Mouse (Mus musculus) megakaryocyte, embryonic 14.5 days (primary cell): ENCODE measurements at regions not wholly inside any gene's neighbourhood (a gene's known extent, or its start where the extent isn't known, plus 50 kb on each side); places are given as distances from the start of the nearest gene placed in this dataset.

Experiments
- FLI1 ChIP-seq: IDR thresholded peaks from 2 replicates; pipeline ENCODE4 v1.6.1; 2012; ENCODE audit warnings: low read length, inconsistent platforms, mixed read lengths
- GATA1 ChIP-seq: IDR thresholded peaks from 3 replicates; pipeline ENCODE4 v1.6.1; 2012; ENCODE audit warnings: mixed read lengths, low read length, inconsistent platforms, borderline replicate concordance

DNA sequence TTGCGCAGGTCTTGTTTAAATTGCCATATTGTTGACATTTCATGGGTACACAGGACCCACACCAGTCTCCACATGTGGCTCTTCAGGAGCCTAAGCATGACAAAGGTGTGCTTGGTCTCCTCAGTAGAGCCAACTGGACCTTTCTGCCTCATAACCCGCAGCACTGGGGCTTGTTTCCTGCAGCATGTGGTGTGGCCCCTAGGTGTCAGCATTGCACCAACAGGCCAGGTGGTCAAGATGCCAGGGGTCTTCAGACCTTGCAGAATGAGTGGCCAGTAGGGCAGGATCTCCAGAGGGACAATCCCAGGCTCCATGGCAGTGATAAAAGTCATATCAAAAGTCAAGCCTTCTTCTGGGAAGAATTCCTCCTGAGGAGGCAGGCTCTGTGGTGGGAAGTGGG, 121.8 kb upstream of the Adamts16 start:
- TF ChIP-seq GATA1 (no peak), FLI1 (no peak)
